Mouse (Mus musculus): ENCODE data around the gene Cdhr5.

- TF ChIP-seq CTCF (IDR thresholded peaks at IDR 0.05; ENCODE audit: borderline replicate concordance, control insufficient read depth, extremely low read depth, insufficient read depth, low read length, poor library complexity): no peak
- no peak for TF ChIP-seq POLR2A (IDR thresholded peaks at IDR 0.05; ENCODE audit: control insufficient read depth, extremely low read depth, insufficient read depth, low read length, poor library complexity)
Measured at GRCm38 (mm10) chr7:141281442-141281841, 4.9 kb upstream of the Cdhr5 start.

All from thymus, adult 2 months (tissue).